Mouse (Mus musculus) retina, adult 2 months (tissue): ENCODE results near the gene Glp2r.

Source experiments
- DNase-seq: peaks from one replicate; pipeline ENCODE4 v3.0.0-alpha.2; 2012; ENCODE audit warnings: low read depth, low spot score

Gene Glp2r

GRCm38 (mm10) chr11:67771053-67771452 is at the start of gene Glp2r:
Glp2r (minus strand) TSS chr11:67771153.
- DNase-seq: no peak

- DNase-seq: no peak
These were observed 49.3 kb upstream of the Glp2r start for GRCm38 (mm10) chr11:67820221-67820620.

- no peak for DNase-seq
These were observed 48.7 kb upstream of the Glp2r start for GRCm38 (mm10) chr11:67819604-67820003.

GRCm38 (mm10) chr11:67811535-67811934 is 40.6 kb upstream of the Glp2r start:
- no peak for DNase-seq

- DNase-seq: no peak
These were observed 37.1 kb upstream of the Glp2r start for GRCm38 (mm10) chr11:67808051-67808450.

GRCm38 (mm10) chr11:67806832-67807597 is 36.1 kb upstream of the Glp2r start:
- no peak for DNase-seq

- no peak for DNase-seq
These were observed 34.6 kb upstream of the Glp2r start for GRCm38 (mm10) chr11:67805538-67805937.

GRCm38 (mm10) chr11:67801169-67801568 is 30.2 kb upstream of the Glp2r start:
- DNase-seq: no peak

- no peak for DNase-seq
These were observed 29.3 kb upstream of the Glp2r start for GRCm38 (mm10) chr11:67800130-67800723.

GRCm38 (mm10) chr11:67797931-67798330 is 27.0 kb upstream of the Glp2r start, which contains the start of gene Dhrs7c:
Dhrs7c (plus strand) TSS chr11:67798187.
- no peak for DNase-seq

GRCm38 (mm10) chr11:67790182-67790581 is 19.2 kb upstream of the Glp2r start:
- DNase-seq: no peak

GRCm38 (mm10) chr11:67774379-67774778 is 3.4 kb upstream of the Glp2r start, which contains the start of gene Gsg1l2:
Gsg1l2 (plus strand) TSS chr11:67774608.
- DNase-seq: no peak

- DNase-seq: peak; percentile 65
These were observed 1.6 kb upstream of the Glp2r start for GRCm38 (mm10) chr11:67772577-67772976.

- no peak for DNase-seq
These were observed 738 bp upstream of the Glp2r start for GRCm38 (mm10) chr11:67771691-67772090.

GRCm38 (mm10) chr11:67757373-67758167 is 13.4 kb downstream of the Glp2r start:
- no peak for DNase-seq

- DNase-seq: no peak
These were observed 14.7 kb downstream of the Glp2r start for GRCm38 (mm10) chr11:67756287-67756686.

- DNase-seq: no peak
These were observed 29.4 kb downstream of the Glp2r start for GRCm38 (mm10) chr11:67741569-67741968.

- no peak for DNase-seq
These were observed 32.0 kb downstream of the Glp2r start for GRCm38 (mm10) chr11:67738846-67739490.

GRCm38 (mm10) chr11:67738345-67738744 is 32.6 kb downstream of the Glp2r start:
- no peak for DNase-seq

GRCm38 (mm10) chr11:67734597-67734996 is 36.4 kb downstream of the Glp2r start:
- DNase-seq: no peak

GRCm38 (mm10) chr11:67733726-67734125 is 37.2 kb downstream of the Glp2r start:
- no peak for DNase-seq

GRCm38 (mm10) chr11:67731056-67731455 is 39.9 kb downstream of the Glp2r start:
- DNase-seq: no peak
